Mouse (Mus musculus) inflammation-experienced regulatory T-cells, adult 6 months (primary cell): ENCODE results near the gene Cbfa2t3. TPM values are rescaled to one million over a fixed set of nuclear protein-coding genes. Genes with fewer than 3 reads are reported as not detected.

Source experiments
- ATAC-seq: one replicate; pipeline ENCODE4 v1.8.0; 2017
- polyA plus RNA-seq, 3 experiments: library from polyadenylated mRNA; unstranded; fragments of 100-300 nt; shearing (Covaris generic); gene quantifications; one replicate each; pipeline ENCODE4 v1.2.1; 2017

The Cbfa2t3 gene
- polyA plus RNA-seq, 3 experiments from 2014 or later = 0.31 to 0.54 (median 0.52) TPM

DNA sequence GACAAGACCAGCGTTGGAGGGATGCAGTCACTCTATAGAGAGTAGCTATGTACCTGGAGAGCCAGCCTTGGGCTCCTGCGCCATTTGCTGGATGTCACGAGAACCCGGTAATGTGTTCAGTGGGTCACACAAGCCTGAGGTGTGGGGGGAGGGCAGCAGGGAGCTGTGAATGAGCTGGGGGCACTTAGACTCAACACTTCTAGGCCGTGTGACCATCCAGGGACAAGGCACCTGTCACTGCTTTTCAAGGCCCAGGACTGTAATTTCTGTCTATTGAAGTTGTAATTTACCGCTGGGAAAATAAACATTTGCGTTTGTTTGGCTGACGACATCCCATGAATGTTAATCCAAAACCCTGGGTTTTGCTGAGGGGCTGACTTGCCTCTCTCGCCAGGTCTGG, 12.0 kb downstream of the Cbfa2t3 start:
- ATAC-seq = no peak

DNA sequence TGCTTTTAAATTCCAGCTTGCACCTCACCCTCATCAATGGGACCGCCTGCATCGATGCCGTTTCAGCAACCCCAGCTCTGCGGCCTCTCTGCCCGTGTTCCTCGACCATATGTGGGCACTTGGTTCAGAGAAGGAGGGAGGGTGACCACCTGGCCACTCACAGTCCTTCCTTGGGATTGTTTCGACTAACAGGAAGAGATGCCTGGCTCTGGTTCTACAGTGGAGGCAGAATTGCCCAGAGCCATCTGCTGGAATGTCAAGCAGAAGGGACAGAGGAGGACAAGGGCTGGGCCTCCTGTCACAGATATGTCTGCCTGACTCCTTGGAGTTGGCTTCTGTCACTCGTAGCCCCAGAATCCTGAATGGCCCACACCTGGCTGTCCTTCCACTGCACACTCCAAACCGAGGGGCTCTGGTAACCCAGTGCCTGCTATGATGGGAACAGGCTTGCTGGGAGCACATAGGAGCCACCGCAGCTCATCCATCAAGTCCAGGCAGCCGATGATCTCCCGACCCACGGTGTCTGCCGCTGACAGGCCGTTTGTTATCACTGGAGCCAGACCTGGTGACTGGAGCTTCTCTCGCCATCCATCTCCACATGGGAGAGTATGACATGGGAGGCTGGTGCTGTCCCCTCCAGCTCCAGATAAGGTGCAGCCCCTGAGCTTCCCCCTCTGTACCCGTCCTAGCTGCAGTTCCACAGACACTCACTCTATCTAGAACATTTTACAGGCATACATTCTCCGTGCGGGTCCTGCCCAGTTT, 13.6 kb downstream of the Cbfa2t3 start:
- no peak for ATAC-seq

DNA sequence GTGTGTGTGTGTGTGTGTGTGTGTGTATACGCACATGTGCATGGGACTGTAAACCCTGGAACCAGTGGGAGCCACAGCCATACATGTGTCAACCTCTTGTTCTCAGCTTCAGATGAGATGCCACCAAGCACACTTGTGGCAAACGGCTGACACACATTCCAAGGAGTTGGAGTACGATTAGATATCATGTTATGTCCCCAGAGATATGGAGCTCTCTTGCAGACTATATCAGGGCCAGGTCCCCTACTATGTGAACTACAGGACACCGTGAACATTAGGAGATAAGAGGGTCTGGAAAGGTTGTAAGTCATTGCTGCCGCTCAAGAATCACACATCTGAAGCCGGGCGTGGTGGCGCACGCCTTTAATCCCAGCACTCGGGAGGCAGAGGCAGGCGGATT, 16.1 kb downstream of the Cbfa2t3 start:
- no peak for ATAC-seq

DNA sequence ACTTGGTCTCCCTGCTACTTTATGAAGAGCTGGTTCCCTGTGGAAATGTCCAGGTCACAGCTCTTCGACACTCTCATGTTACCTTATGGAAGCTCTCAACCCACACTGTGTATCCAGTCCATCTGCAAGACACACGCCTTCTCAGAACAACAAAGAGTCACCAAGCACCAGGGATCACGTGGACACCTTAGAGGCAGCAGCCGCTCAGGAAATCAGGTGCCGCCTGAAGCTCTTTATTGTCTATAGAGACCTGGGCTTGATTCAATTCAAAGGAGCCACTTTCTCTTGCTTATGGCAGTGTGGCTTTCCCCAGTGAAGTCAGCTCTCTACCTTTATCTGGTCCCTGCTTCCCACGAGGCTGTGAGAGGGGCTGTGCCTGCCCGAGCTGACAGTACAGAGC, 18.7 kb downstream of the Cbfa2t3 start:
- no peak for ATAC-seq

DNA sequence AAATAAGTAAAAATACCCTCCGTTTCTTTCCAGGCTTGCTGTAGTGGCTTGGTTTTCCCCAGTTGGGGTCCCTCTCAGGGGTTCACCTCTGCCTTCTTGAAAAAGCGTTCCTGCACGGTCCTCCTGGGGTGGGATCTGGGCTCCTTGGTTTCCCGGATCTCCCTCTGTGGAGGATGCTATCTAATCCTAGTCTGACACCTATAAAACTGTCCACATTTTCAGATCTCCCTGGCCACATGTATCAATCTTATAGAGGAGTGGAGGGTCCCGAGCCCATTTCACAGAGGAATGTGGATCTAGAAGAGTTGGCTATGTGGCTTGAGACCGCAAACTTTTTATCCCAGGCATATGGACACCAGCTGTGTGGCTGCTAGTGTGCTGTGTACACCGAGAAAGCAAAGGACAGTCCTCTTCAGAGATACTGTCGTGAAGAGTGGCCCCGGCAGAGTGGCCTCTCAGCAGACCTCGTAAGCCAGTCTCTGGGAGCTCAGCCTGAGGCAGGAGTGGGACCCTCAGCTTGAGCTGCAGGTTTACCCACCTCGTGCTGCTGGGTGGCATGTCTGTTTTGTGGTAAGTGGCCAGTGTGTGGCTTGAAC, 19.5 kb downstream of the Cbfa2t3 start:
- ATAC-seq = no peak

- ATAC-seq = no peak
Observed at GRCm38 (mm10) chr8:122678896-122679210, 20.1 kb downstream of the Cbfa2t3 start.

DNA sequence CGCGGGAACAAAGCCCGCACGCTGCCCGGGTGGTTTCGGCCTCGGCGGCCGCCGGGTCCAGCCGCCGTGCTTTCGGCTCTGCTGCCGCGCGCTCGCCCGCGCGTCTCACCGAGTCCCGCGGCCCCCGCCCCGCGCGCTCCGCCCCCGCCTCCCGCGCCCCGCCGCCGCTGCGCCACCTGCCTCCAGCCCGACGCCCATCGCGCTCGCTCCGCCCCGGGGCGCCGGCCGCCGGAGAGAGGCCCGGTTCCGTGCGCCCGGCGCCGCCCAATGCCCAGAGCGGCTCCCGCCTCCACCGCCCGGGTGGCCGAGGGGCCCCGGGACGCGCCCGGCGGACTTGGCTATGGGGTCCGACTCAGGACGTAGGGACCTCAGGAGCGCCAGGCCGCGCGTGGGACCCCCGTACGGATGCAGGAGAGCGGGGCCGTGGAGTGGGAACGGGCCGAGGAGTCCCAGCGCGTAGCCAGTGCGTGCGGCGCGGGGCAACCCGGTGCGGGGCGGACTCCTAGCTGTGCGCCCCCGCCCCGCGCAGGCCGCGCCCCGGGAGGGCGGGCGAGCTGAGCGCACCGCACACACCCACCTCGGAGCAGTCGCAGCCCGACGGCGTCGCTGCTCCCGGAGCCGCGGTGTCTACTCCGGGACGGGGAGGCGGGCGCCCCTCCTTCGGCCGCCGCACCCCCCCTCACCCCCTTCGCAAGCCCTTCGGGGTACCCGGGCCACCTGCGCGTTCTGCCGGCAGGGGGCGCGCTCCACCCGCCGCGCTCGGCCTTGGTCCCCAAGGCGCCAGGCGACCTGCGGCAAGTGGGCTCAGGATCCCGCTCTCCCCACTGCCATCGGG, 20.6 kb downstream of the Cbfa2t3 start:
- peak; percentile 55 for ATAC-seq

GRCm38 (mm10) chr8:122677481-122678021, 21.4 kb downstream of the Cbfa2t3 start:
- no peak for ATAC-seq

DNA sequence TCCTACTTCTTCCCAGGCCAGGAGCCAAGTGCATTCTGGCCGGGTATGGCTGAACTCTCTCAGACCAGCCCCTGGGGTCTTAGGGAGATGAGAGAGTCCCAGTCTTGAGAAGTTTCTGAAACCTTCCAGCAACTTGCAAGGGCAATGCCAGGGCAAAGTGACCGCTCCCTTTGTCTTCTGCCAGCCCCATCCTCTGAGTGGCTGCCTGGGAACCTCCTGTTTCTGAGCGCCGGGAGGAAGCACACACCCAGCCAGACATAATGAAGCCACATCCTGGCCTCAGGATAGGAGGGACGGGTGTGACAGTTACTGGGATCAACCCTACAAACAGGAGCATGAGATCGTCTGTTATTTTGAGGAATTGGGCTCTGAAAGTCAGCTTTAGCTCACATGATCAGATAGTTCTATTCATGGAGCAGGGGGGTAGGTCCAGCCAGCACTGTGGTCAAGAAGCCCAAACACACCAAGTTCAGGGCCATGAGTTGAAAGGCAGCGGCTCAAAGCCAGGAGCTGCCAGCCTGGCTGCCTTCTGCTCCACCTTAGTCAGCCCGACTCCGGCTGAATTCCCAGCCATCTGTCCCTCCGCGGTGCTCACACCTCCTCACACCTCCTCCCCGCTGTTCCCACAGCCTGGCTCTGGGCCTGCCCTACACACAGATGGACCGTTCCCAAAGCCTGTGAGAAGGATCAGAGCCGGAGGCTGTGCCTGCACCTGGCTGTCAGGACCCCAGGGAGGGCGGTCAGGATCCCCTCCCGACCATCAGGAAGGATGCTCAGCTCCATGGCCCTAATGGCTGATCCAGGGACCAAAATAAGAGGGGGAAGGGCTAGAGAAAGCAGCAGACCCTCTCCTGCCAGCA, 22.1 kb downstream of the Cbfa2t3 start:
- no peak for ATAC-seq

DNA sequence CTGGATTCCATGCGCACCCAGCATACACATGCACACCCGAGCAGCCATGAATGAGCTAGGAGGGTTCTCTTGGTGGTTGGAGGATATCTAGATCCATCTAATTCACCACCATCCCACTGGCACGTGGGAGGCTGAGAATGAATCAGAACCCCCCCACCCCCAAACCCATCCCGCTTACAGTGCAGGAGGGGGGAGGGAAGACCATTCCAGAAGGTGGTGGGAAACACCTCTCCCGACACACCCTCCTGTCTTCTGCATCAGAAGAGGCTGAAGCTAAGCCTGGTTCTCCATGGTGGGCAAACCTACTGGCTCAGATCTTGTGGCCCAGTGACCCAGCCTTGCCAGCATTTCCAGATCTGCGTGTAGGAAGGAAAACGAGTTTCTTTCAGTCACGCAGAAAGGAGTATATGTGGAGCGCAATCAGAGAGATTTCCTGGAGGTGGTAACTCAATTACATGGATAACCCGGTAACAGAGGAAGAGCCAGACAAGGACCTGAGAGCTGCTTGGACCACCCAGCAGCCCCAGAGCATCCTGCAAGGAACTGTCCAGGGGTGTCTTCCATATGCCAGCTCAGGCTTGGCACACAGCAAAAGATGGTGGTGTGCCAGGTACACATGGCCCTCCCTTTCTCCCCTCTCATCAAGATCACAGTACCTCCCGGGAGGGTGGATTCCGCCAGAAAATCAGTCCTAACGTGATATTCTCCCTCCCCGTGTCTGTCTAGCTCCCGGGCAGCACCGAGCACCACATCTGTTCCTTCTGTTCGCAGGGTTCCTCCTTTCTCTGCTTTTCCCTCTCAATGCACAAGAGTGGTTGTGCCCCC, 23.1 kb downstream of the Cbfa2t3 start:
- ATAC-seq = no peak

GRCm38 (mm10) chr8:122674999-122675398, 23.9 kb downstream of the Cbfa2t3 start:
- ATAC-seq = no peak

GRCm38 (mm10) chr8:122673989-122674388, 24.9 kb downstream of the Cbfa2t3 start:
- no peak for ATAC-seq

DNA sequence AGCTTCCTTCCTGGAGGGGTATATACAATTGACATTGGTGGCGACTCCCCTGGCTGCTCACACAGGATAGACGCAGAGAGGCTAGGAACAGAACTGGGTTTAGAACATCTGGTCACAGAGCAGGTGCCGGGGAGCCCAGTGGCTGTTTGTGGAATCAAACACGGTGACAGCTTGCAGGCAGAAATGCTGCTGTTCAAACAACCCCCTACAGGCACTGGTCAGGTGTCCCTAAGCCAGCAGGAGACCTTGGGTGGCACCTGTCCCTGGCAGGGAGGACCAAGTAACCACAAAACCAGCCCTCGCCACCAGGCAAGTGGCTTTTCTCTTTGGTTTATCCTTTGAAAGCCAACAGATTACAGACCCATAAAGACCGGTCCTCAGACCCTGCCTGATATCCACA, 27.0 kb downstream of the Cbfa2t3 start:
- ATAC-seq = no peak

GRCm38 (mm10) chr8:122670718-122671117, 28.2 kb downstream of the Cbfa2t3 start:
- no peak for ATAC-seq

GRCm38 (mm10) chr8:122670001-122670400, 28.9 kb downstream of the Cbfa2t3 start:
- no peak for ATAC-seq

DNA sequence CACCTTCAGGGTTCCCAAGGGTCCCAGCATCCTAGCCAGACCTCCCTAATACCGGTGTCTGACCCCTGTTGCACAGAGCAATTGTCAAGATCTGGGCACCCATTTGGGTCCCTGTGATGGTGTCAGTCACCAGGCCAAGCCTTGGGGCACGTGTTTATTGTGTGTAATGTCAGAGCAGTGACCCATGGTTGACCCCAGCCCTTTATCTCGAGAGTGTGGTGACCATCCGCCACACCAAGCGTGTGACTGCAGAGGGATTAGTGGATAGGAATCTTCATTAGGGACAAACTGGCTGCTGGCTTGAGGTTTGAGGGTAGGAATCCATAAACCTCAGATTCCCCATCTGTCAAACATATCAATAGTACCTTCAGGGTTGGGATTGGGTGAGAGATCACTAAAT, 29.5 kb downstream of the Cbfa2t3 start:
- ATAC-seq = no peak

DNA sequence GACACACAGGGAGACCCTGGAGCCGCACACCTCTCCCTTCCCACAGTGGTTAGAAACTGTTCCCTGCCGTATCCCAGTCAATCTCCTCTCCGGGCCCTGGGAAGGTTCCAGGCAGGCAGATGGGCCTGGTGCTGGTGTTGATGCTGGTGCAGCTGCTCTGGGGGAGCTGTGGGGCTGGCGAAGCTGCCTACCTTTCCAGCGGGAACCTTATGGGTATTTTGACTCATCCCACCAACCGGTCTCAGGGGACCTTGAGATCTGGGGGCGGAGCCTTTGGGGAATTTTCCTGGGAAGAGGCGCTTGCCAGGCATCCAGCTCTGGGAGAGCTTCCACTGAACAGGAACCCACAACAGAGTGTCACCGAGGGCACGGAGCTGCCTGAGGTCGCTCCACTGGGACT, 31.1 kb downstream of the Cbfa2t3 start:
- no peak for ATAC-seq

DNA sequence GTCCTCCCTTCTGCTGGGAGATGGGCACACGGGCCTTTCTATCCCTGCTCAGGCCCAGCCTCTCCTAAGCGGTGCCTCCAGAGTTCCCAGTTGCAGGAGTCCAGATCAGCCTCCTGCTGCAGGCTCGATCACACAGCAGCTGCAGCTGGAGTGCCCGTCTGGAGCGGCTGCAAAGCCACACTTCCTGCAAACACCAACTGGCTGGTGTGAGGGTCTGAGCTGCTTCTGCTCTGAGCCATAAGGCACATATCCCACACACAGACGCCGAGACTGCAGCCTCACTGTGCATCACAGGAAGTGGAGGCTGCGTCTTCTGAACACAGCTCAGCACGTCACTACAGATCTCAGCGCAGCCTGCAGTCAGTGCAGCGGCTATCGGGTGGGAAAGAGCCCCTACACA, 32.1 kb downstream of the Cbfa2t3 start:
- peak; percentile 67 for ATAC-seq

DNA sequence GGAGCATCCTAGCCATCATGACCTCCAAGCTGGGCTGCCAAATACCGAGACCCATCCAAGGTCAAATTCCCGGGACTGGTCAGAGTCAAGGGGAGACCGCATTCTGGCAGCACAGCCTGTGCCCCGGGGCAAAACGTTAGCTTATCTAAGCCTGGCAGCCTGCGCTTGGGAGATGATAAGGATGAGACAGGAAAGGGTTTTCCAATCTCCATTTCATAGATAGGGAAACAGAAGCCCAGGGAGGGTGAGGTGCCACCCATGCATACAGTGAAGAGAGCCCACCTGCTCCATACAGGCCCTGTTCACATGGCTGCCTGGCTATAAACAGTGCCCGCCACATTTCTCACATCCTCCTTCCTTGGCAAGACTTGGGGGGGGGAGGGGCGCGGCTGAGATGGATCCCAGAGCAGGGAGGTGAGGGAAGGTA, 32.6 kb downstream of the Cbfa2t3 start:
- no peak for ATAC-seq

DNA sequence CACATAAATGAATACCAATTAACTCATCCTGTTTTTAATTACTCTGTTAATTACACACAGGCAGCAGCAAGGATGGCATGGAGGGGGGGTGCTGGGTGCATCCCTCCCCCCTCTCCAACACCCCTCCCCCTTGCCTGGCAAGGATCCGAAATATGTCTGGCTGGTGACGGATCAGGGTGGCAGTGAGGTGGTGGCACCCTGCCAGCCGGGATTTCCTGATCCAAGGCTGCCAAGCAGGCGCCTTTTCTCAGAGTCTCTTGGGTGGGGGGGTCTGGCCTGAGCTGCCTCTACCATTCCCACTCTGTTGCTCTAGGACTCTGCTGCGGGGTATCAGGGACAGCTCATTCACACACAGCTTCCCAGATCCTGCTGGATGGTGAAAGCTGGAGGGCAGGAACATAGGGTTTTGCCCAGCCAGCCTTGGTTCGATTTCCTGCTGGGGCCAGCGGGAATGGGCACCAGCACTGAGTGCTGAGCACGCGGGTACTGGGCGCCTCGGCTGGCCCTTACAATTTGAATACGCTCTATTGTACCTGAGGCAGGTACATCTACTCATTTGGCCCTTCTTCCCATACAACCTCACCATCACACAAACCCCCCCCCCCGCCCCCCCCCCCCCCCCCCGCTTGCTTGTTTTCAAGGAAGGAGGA, 33.1 kb downstream of the Cbfa2t3 start:
- no peak for ATAC-seq

- no peak for ATAC-seq
Observed at GRCm38 (mm10) chr8:122665221-122665620, 33.7 kb downstream of the Cbfa2t3 start.
